Mouse (Mus musculus) left cerebral cortex, postnatal 10 days (tissue): ENCODE results near the gene Asic4. TPM values are rescaled to one million over a fixed set of nuclear protein-coding genes. Genes with fewer than 3 reads are reported as not detected.

Experiments
- DNase-seq, 2 experiments: peaks; one replicate each; pipeline ENCODE4 v3.0.0; 2021 to 2022; ENCODE audit warnings: low spot score in 2 of 2, mixed read lengths in 1 of 2; ENCODE audit errors: extremely low spot score in 1 of 2
- intact Hi-C: fragments of 180-260 bp; cut with DNase I; formaldehyde crosslinking; loops from one replicate; pipeline ENCODE4 v1.15.1; 2025
- total RNA-seq, 2 experiments: library from RNA; stranded (reverse); gene quantifications; 2 replicates each; pipeline ENCODE4 v1.2.3; 2021

The Asic4 gene
- total RNA-seq, 2 experiments from 2014 or later, result 17.2 to 22.0 TPM

DNA sequence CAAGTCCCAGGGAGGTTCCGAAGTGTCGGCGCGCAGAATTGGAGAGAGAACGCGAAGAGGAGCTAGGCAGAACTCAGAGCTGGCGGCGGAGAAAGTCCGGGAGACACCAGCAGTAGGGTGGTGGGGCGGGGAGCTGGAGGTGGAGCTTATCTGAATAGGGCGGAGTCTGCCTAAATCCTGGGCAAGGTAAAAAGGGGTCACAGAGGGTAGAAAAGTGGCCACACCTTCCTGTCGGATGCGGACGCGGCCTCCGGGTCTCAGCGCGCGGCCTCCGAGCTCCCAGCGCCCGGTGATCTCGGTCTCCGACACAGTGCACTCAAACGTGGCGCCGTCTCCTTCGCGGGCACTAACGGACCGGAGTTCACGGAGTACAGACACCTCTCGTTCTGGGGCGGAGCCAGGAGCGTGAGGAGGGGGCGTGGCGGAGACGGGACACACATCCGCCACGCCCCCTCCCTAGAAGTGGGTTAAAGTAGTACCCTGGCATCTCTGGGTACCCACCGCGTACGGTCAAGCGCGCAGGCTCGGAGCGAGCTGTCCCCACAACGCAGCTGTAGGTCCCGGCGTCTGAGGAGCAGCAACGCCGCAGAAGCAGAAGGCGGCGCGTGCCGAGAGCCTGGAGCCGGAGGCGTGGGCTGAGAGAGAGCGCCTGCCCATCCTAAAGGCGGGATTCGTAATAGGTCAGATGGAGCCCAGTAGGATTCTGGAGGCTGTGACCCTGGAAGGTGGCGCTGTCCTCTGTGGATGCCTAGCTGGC lies 37.3 kb downstream of the Asic4 start:
- DNase-seq, result peak; percentile 60 to 86
- intact Hi-C loops, result no loop called here

DNA sequence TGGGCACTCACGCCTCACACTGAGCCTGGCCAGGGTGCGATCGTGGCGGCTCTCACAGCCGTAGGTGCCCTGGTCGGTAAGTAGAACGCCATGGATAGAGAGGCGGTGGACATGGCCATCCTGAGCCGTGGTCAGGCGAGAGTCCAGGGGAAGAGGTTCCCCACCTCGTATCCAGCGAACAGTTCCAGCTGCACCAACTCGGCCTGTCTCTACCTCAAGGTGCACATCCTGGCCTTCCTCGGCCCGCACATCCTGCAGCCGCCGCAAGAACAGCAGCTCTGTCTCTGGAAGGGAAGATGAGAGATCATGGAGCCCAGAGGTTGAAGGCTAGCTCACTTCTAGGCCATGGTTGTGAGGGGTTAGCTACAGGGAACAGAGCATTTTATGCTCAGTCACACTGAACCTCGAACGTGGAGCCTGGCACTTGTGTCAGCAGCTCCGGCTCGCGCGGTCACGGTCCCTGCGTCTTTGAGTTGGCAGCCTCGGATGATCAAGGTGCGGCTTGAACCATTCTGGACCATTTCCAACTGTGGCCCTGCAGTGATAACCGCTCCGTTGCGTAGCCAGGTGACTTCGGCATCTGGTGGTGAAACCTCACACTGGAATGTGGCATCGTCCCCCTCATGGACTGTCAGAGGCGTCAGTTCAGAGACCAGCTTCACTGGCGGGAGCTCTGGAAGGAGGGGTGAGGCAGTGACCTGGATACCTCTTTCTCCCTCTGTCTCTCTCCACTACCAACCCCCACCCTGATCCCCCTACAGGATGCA lies 40.7 kb downstream of the Asic4 start:
- intact Hi-C loops, result no loop called here
- DNase-seq, result no peak

DNA sequence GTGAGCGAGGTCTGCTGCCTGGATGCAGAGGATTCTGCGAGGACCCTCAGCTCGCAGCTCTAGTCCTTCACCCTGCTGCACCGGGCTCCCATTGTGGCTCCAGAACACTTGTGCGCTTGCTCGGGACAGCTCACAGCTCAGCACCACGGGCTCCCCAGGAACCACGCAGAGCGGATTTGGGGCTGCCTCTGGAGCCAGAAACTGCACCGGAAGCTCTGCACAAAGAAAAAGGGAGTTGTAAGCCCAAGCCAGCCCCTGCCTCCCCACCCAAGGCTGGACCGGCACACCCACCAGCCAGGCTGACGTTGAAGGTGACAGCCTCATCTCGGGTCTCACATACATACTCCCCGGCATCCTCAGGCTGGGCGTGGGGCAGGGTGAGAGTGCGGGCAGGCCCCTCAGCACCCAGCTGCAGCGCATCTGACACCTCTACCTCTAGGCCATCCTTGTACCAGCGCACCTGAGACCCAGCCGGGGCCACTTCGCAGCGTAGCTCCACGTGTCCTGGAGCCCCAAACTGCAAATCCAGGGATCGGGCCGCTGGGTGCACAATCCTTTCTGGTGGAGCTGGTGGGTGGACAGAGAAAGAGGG lies 42.4 kb downstream of the Asic4 start:
- intact Hi-C loops, result no loop called here
- DNase-seq, result no peak

DNA sequence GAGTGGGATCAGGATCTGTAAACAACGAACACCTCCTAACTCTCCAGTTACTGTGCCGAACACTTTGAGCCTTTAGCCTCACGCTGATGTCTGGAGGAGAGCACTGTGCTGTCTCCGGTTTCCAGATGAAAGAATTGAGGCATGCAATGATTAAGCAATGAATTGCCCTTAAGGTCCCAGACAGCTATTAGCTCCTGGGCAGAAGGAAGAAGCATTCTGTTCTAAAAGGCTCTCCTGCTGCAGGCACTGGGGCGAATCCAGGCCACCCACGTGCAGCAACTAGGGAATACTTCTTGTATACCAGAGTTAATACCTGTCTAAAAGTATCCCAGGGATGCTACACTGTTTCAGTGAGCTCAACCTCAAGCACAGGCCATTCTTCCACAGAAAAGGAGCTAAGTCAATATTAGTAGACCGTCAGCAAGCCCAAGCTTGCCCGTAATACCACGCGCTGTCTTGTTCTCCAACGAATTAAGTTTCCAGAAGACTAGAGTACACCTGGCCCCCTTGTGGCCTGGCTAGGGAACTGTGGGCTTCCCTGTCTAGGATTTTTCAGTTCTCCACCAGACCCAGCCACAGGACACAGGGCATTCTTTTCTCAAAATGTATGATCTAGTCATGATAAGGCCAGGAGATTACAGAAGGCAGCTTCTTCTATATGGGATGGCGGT lies 44.8 kb downstream of the Asic4 start:
- intact Hi-C loops, result no loop called here
- DNase-seq, result no peak

DNA sequence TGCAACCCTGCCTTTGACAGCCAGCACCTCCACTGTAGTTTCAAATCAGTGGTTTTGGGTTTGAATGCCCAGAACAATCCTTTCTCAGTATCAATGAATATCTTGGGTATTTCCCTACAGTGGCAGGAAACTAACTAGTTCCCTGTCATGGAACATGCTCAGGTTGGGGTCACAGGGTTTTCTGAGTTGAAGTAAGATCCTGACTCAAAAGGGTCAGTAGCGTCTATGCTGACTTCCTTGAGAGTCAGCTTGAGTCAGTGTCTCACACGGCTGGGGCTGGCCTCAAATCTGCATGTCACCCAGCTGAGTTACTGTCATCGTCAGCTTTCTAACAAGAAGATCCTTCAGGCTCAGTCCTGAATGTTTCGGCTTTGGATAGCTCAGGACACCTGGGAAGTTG lies 48.7 kb downstream of the Asic4 start:
- intact Hi-C loops, result no loop called here
- DNase-seq, result no peak

DNA sequence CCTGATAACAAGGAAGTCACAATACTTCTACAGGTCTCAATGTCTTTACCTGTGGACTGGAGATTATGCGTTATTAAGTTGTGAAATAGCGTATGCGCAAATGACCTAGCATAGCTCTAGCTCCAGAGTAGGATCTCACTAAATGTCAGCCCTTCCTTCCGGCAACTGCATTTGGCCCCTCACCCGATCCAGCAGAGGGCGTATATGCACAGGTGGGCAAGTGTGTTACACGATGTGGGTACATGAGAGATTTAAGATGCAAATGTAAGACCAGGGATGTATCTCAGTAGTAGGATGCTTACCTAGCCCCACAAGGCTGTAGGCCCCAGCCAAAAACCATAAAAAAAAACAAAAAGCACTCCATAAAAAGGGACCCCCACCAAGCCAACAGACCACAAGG lies 49.2 kb downstream of the Asic4 start:
- DNase-seq, result no peak
- intact Hi-C loops, result no loop called here

DNA sequence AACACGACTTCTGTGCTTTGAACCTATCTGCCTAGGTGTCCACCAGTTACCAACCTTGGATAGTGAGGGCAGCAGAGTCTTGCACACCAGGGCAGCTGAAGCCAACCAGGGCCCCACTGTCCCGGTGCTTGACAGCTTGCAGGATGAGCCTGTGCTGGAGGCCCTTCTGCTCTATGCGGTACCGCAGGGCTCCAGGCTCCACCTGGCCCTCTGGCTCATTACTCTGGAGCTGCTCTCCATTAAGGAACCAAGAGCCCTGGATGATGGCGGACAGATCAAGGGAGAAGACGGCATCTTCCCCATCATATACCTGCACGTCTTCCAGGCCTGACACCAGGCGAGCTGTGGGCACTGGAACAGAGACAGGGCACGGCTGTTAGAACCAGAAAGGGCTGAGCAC lies 51.7 kb downstream of the Asic4 start:
- intact Hi-C loops, result no loop called here
- DNase-seq, result peak in 1 of 2 experiments; percentile 20

DNA sequence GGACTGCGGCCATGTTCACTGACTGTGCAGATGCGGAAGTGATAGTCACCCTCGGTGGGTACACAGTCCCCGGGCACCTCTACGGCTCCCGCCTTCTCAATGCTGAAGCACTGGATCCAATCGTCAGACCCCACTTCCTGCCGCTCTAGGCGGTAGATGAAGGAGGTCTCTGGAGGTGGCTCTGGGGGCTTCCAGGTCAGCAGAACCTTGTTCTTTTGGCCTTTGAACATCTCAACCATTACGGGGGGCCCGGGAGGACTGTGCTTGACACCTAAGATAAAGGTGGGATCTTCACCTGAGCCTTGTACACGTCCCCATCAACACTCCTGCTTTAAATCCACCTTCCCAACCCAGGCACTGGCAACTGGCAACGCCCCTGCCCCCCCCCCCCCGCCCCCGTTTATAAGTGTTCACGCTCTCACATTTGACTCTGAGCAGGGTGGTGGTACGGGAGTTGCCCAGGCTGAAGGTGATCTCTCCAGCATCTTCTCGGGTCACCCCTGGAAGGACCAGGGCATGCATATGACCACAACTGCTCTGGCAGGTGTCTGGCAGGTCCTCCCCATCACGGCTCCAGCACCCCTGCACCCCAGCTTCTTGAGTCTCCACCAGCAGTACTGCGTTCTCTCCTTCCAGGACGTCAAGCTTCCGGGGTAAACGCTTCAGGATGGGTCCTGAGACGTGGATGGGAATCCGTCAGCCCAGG lies 52.9 kb downstream of the Asic4 start:
- intact Hi-C loops, result no loop called here

DNA sequence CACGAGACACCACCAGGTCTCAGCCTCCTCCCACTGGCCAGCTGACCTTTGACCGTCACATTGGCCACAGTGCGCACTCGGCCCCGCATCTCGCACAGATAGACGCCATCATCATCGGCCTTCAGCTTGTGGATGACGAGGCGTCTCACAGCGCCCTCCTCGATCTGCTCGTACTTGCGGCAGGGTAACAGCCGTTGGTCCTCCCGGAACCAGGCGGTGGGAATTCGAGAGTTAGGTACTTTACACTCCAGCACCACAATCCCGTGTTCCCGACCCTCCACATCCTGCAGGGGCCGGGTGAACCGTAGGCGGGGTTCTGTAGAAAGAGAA lies 53.4 kb downstream of the Asic4 start:
- intact Hi-C loops, result no loop called here
- DNase-seq, result peak in 1 of 2 experiments; percentile 40

More for the DNA sequence above, 52.9 kb downstream of the Asic4 start:
- DNase-seq, result peak in 1 of 2 experiments; percentile 23

DNA sequence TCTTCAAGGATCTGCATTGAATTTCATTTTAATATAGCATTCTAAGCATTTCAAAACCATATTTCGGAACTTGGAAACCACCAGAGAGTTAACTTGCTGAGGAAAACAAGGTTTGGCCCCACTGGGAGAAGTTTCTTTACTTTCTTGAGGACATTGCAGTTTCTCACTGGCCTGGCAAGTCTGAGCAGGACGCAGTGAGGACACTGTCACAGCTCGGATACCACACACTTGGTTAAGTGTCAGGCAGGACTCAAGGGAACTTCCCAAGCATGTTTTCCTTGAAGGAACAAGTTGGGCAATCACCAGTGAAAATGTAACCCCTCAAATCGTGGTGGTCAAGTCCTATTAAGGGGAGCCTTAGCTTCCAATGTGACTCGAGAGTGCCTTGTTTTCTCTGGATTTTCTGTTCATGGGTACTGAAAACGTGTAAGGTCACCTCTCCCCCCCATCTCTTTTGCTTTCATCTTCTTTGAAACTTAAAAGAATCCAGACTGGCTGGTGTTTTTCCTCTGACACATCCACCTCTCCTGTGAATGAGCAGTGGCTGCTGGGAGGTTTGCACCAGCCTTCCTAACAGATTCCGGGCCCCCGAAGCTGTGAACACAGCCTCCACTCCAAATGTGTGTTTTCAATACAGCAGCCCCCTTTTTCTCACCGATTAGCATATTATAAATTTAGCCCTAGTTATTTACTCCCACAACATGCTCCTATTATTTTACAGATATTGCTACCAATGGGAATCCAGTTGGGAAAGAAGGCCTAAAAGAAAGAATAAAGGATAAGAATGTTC lies 54.2 kb downstream of the Asic4 start:
- DNase-seq, result peak in 1 of 2 experiments; percentile 30
- intact Hi-C loops, result no loop called here

DNA sequence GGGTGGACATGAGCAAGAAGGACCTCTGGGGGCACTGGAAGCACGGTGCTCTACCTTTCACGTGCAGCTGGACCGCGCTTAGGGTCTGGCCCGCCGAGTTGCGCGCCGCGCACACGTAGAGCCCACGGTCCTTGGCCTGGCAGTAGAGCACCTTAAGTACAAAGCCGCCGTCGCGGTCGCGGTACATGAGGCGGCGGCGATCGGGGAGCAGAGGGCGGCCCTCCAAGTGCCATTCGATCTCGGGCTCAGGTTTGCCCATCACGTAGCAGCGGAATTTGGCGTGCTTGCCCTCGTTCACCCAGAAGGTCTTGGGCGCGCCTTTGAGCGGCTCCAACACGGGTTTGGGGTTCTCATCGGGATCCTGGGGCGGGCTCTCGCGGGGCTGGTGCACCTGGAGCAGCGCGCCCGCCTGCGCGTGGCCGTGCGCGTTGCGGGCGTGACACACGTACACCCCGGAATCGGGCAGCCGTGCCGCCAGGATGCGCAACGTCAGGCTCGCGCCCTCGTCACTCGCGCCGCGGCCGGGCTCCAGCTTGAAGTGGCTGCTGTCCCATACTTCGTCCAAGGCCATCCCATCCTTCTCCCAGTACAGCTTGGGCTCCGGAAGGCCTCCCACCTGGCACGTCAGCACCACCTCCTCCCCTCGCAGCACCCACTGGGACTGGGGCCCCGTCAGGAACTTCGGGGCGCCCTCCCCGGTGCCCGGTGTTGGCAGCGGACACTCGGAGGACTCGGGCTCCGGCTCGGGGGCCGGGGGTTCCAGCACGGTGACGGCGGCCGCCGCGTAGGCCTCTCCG lies 55.1 kb downstream of the Asic4 start:
- peak; percentile 73 to 84 for DNase-seq
- intact Hi-C loops, result no loop called here

DNA sequence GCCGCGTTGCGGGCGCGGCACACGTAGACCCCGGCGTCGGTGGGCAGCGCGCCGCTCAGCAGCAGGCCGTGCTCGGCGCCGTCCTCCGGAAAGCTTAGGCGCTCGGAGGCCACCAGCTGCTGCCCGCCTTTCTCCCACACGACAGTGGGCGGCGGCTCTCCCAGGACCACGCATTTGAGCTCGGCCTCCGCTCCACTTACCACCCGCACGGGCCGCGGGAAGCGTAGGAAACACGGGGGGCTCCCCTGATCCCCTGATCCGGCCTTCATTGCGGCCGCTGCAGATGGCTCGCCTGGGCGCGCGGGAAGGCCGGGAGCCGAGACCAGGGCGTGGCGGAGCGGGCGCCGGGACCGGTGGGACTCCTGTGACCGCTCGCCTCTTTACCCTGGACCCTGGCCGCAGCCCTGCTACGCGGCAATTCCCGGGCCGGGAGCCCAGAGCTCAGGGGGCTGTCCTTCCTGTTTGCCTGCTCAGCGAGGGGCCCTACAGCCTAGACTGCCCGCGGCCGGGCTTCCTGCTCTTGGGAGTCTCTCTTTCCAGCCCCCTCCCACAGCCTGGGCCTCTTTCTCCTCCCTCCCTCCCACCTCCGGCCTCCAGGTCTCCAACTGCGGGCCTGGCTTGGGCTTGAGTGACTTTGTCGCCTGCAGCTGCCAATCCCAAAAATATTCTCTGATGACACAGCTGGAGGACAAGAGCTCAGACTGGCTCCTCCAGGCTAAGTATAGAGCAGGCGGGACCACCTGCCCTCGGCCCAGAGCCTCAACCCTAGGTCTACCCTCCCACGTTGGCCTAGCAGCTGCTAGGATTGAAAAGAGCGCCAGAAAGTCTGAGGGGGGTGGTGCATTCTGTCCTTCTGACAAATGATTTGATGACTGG lies 56.0 kb downstream of the Asic4 start, which contains the start of gene Obsl1:
TSS of gene Obsl1 (minus strand) at position 497 of the 876 bp plus-strand sequence.
- DNase-seq, result peak in 1 of 2 experiments; percentile 88
- intact Hi-C loops, result no loop called here

DNA sequence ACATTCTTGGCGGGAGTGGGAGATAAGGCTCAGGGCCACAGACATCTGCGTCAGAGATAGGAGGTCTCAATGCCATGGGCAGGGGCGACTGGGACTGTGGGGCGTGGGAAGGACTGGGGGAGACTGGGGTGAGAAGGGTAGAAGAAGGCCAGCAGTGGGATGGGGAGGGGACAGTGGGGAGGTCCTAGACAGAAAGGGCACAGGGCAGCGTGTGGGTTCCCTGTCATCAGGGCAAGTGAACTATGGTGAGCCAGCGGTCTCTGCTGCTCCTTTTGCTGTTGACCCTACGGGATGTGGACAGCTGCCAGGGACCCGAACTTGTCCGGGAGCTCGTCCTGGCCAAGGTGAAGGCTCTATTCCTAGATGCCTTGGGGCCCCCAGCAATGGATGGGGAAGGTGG lies 56.8 kb downstream of the Asic4 start, which contains the start of gene Inha:
TSS of gene Inha (plus strand) at position 72 of the 400 bp plus-strand sequence.
- intact Hi-C loops, result no loop called here
- no peak for DNase-seq

DNA sequence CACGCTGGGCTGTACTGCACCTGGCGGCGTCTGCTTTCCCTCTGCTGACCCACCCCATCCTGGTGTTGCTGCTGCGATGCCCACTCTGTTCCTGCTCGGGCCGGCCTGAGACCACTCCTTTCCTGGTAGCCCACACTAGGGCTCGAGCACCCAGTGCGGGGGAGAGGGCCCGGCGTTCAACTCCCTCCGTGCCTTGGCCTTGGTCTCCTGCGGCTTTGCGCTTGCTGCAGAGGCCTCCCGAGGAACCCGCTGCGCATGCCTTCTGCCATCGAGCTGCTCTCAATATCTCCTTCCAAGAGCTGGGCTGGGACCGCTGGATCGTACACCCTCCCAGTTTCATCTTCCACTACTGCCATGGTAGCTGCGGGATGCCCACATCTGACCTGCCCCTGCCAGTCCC lies 59.4 kb downstream of the Asic4 start:
- intact Hi-C loops, result no loop called here
- peak in 1 of 2 experiments; percentile 30 for DNase-seq

DNA sequence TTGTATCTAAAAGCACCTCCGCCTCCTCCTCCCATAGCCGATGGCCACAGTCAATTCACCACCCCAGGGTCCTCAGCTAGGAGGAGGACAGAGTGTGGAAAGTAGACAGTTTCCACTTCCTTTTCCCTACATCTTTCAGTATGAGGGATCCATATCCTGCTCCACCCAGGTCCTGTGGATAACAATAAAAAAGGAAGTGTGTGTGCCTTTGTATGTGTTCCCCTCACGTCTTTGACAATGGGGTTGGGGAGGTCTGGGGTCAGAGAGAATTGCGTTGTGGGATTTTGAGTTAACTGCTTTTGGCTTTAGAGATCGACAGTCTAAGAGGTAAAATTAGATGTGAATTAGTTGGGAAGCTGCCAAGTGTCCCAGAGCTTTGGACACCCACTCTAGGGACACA lies 59.9 kb downstream of the Asic4 start:
- intact Hi-C loops, result no loop called here
- no peak for DNase-seq

DNA sequence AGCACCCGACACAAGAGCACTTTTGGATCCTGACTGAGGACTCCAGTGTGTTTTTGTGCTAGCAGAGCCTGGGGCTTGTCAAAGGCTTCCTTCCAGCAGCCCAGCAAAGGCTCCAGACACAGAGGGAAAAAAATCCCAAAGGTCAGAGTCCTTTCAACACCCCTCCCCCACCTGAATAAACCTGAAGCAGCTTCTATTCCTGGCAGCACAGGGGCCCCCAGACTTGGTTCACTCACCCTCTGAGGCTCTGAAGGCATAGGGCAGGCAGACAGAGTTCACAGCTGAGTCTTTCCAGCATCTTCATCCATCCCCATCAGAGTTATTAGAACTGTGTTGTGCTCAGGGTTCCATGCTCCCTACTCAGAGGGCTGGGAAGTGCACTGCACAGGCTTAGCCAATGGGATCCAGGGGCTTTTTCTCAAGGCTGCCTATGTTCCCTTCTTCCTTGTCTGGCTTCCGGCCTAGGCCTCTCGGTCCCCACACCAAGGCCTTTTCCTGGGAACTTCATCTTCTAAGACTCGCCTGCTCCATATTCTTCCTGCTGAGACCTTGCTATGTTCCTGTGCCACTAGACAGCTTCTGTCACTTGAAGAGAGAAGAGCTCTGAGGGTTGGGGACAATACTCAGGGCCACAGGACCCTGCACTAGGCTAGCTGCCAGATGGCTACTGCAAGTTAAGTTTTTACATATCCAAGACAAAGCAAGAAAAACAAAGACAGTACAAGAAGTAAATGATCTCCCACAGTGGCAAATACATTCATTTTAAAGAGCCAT lies 61.4 kb downstream of the Asic4 start:
- DNase-seq, result no peak
- intact Hi-C loops, result no loop called here
